Mouse (Mus musculus) subcutaneous adipose tissue, adult 2 months (tissue): ENCODE results near the gene Olfr1158. TPM values are rescaled to one million over a fixed set of nuclear protein-coding genes. Genes with fewer than 3 reads are reported as not detected.

Experiments
- polyA plus RNA-seq: library from polyadenylated mRNA; depleted of rRNA; stranded (reverse); fragments of >200 nt; gene quantifications from 2 replicates; pipeline ENCODE4 v1.2.3, GENCODE M21; 2012; ENCODE audit warnings: low replicate concordance; rRNA removed

Olfr1158 gene
- polyA plus RNA-seq, result not detected in 2 replicates

DNA sequence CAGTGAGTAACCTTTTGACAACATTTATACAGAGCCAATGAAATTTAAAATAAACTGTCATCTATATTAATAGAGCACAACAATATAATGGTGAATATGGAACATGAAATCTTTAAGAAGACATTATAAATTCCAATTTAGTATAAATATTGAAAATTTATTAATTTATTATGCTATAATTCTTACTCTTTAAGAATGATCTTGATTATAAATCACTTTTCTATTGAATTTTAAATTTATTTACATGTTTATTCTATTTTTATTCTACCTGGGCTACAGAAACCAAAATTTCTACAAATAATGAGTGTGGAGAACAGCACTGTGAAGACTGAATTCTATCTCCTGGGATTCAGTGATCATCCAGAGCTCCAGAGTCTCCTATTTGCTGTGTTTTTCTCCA, at the start of gene Olfr1158:
Olfr1158 (plus strand) TSS at position 301 of the 400 bp plus-strand sequence.

DNA sequence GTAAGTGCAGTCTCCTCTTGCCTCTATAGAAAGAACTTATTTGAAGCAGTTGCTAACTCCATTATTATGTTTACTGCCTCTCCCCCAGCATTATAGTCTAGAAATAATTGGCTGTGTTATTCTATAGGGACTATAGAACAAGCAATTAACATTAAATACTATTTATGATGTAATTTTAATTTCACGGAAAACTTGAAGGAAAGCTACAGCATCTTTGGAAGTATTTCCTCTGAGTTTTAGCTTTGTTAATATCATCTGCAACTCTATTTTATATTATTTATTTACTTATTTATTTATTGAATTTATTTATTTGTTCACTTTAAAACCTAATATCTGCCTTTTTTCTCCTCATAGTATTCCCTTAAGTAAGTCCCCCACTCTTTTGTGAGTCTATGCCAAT, 44.9 kb upstream of the Olfr1158 start, which contains the start of gene Olfr1155:
Olfr1155 (minus strand) TSS at position 101 of the 400 bp plus-strand sequence.

DNA sequence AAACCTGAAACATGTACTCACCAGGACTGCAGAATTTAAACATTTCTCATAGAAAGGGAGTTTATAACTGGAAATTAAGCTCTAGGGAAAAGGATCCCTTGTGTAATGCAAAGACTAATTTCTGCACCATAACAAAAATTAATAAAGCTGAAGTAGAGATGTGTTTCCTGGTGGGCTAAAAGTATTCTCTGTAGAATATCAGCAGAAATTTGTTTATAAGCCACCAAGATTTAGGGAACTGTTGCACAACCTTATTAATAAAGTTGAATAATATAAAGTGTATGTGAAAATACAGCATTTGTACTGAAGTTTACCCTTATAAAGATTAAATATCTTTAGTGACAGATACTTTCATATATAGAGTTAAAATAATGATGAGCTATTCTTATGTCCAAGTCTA, 36.9 kb upstream of the Olfr1158 start, which contains the start of gene Olfr1156:
Olfr1156 (minus strand) TSS at position 101 of the 400 bp plus-strand sequence.

DNA sequence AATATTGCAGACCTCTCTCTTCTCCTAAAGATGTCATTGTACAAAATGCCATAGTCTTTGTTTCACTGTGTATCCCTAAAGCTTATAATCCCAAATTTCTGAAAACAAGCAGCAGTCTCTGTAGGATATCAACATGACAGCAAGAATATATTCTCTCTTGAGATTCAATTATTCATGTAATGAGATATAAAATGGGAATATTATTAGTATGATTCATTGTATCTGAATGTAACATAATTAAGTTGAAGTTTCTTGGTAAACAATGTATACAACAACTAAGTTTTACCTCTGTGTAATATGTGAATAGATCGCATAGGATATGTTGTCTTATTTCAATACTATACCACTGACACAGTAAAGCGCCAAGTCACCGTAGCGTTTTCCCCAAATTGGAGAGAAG, 21.7 kb upstream of the Olfr1158 start, which contains the start of gene Olfr1157:
Olfr1157 (minus strand) TSS at position 101 of the 400 bp plus-strand sequence.

DNA sequence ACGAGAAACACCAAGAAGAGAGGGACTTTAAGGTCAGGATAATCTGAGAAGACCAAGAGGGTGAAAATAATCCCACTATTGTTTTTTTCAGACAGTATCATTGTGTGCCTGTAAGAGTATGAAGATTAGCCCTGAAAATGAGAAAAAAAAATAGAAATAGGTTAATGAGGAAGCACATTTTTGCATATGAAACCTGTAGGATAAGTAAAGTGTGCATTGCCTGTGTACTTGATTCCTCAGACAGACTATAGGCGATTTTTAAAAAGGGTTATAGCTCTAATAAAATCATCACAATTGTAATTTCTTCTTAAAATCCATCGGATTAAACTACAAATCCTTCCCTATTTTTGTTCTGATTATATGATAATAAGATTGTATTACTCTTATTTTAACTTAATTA, 15.3 kb upstream of the Olfr1158 start, which contains the start of gene Olfr74:
Olfr74 (minus strand) TSS at position 101 of the 400 bp plus-strand sequence.

DNA sequence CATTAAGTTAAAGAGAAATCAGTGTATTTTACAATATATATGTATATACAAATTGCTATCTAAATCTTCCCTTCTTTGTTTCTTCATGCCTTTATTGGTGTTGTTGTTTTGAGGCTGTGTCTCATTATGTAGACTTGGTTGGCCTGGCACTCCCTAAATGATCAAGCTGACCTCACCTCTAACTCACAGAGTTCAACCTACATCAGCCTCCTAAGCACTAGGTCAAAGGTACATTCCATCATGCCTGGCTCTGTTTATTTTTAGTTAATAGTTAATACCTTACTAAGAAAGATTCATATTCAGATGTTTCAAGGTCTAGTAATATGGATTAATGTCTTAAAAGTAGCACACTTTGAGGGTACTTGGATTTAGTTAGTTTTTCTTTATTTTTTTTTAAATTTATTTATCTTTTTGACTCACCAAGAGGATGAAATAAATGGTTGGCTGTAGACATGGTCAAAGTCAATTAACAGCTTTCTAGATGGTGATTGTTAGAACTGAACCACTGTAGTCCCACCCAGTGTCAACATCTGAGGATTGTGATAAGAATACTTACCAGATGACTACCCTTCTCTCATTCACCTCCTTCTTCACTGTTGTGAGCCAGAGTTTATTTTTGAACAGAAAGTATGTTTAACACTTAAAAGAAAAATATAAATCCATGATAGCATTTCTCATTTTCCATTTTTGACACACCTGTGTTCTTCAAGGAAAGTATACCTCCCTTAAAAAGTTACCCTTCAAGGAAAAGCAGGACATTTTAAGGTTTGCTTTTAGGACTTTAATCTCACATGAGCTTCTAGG, 17.8 kb downstream of the Olfr1158 start, which contains the start of gene Olfr1160:
Olfr1160 (minus strand) TSS at position 754 of the 804 bp plus-strand sequence.

DNA sequence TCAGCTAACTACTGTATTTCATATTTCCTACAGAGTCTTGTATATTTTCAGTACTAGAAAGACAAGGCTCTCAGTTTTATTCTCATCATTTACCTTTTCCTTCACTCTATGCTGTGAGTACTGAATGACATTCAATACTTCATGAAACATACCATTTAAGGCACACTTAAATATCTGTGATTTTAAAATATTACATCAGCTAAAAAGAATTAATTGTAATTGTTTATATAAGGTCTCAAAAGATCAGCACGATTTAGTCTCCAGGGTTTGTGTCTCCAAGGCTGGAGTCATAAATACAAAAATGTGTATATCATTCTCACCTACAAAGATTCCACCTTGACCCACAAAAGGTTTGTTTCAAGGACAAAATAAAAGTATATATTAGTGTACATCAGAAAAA, 32.6 kb downstream of the Olfr1158 start, which contains the start of gene Olfr1161:
Olfr1161 (plus strand) TSS at position 301 of the 400 bp plus-strand sequence.

DNA sequence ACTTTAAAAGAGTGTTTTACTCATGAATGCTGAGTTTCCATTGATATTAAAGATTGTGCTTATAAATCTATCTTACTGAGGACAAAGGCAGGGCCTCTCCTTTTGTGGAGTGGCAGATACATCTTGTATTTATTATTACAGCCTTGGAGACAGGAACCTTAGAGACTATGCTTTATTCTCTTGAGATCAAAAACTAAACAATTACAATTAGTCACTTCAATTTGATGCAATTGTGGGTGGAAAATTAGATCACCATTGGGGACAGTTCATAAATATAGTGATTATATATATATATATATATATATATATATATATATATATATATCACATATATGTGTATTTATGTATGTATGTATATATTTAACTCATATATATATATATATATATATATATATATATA, 47.7 kb downstream of the Olfr1158 start, which contains the start of gene Olfr73:
Olfr73 (minus strand) TSS at position 101 of the 400 bp plus-strand sequence.

Other genes starting within 250 kb of the Olfr1158 start
- not detected in 2 replicates for gene Olfr1140, start 246.4 kb upstream of the Olfr1158 start, polyA plus RNA-seq
- gene Olfr1141, start 236.1 kb upstream of the Olfr1158 start, polyA plus RNA-seq, result not detected in 2 replicates
- gene Olfr152, start 210.6 kb upstream of the Olfr1158 start, polyA plus RNA-seq, result not detected in 2 replicates
- not detected in 2 replicates for gene Olfr1143, start 189.5 kb upstream of the Olfr1158 start, polyA plus RNA-seq
- gene Olfr1145, start 180.3 kb upstream of the Olfr1158 start, polyA plus RNA-seq, result not detected in 2 replicates
- gene Olfr1148, start 159.6 kb upstream of the Olfr1158 start, polyA plus RNA-seq, result not detected in 2 replicates
- gene Olfr1150-ps1, start 146.1 kb upstream of the Olfr1158 start, polyA plus RNA-seq, result not detected in 2 replicates
- not detected in 2 replicates for gene Olfr1151, start 134.3 kb upstream of the Olfr1158 start, polyA plus RNA-seq
- gene Olfr1152, start 123.6 kb upstream of the Olfr1158 start, polyA plus RNA-seq, result not detected in 2 replicates
- not detected in 2 replicates for gene Olfr1153, start 95.2 kb upstream of the Olfr1158 start, polyA plus RNA-seq
- not detected in 2 replicates for gene Olfr1154, start 84.9 kb upstream of the Olfr1158 start, polyA plus RNA-seq
- gene Olfr1155, start 45.0 kb upstream of the Olfr1158 start, polyA plus RNA-seq, result not detected in 2 replicates
- gene Olfr1156, start 37.0 kb upstream of the Olfr1158 start, polyA plus RNA-seq, result not detected in 2 replicates
- not detected in 2 replicates for gene Olfr1157, start 21.8 kb upstream of the Olfr1158 start, polyA plus RNA-seq
- not detected in 2 replicates for gene Olfr74, start 15.4 kb upstream of the Olfr1158 start, polyA plus RNA-seq
- not detected in 2 replicates for gene Olfr1160, start 18.2 kb downstream of the Olfr1158 start, polyA plus RNA-seq
- not detected in 2 replicates for gene Olfr1161, start 32.7 kb downstream of the Olfr1158 start, polyA plus RNA-seq
- not detected in 2 replicates for gene Olfr73, start 47.6 kb downstream of the Olfr1158 start, polyA plus RNA-seq
- gene Olfr1162, start 61.0 kb downstream of the Olfr1158 start, polyA plus RNA-seq, result not detected in 2 replicates
- gene Olfr1163, start 81.7 kb downstream of the Olfr1158 start, polyA plus RNA-seq, result not detected in 2 replicates
- not detected in 2 replicates for gene Olfr1164, start 103.9 kb downstream of the Olfr1158 start, polyA plus RNA-seq
- not detected in 2 replicates for gene Olfr1166, start 138.2 kb downstream of the Olfr1158 start, polyA plus RNA-seq
- not detected in 2 replicates for gene Olfr1167, start 165.1 kb downstream of the Olfr1158 start, polyA plus RNA-seq
- not detected in 2 replicates for gene Olfr1168, start 191.8 kb downstream of the Olfr1158 start, polyA plus RNA-seq
- gene Olfr1170, start 238.2 kb downstream of the Olfr1158 start, polyA plus RNA-seq, result not detected in 2 replicates